Mouse (Mus musculus): Measurements from ENCODE around the gene Smpd4. TPM values are rescaled to one million over a fixed set of nuclear protein-coding genes. Genes with fewer than 3 reads are reported as not detected.

The Smpd4 gene
- polyA plus RNA-seq, 2 experiments from 2014 or later = 10.4 to 18.1 TPM

Other genes starting within 250 kb of the Smpd4 start
- gene Snap29, start 213.4 kb upstream of the Smpd4 start, polyA plus RNA-seq (2017; shearing (Covaris generic)) = 10 to 100 TPM in 1 of 2 experiments, 1 to 10 TPM in 1; 8.3 to 16.7 TPM
- 10 to 100 TPM; 42.5 to 51.8 TPM for gene Pi4ka, start 213.0 kb upstream of the Smpd4 start, polyA plus RNA-seq (2017; shearing (Covaris generic))
- 10 to 100 TPM; 16.6 to 21.2 TPM for gene Crkl, start 167.4 kb upstream of the Smpd4 start, polyA plus RNA-seq (2017; shearing (Covaris generic))
- not detected for gene Aifm3, start 129.7 kb upstream of the Smpd4 start, polyA plus RNA-seq (2017; shearing (Covaris generic))
- 10 to 100 TPM; 41.0 to 47.1 TPM for gene Lztr1, start 110.7 kb upstream of the Smpd4 start, polyA plus RNA-seq (2017; shearing (Covaris generic))
- 10 to 100 TPM; 67.5 to 70.8 TPM for gene Thap7, start 88.2 kb upstream of the Smpd4 start, polyA plus RNA-seq (2017; shearing (Covaris generic))
- not detected for gene Lrrc74b, start 58.1 kb upstream of the Smpd4 start, polyA plus RNA-seq (2017; shearing (Covaris generic))
- gene P2rx6, start 57.5 kb upstream of the Smpd4 start, polyA plus RNA-seq (2017; shearing (Covaris generic)) = not detected
- gene Slc7a4, start 36.1 kb upstream of the Smpd4 start, polyA plus RNA-seq (2017; shearing (Covaris generic)) = under 1 TPM; 0.42 to 0.69 TPM
- under 1 TPM in 1 of 2 experiments, not detected in 1; 0.75 TPM for gene Ccdc74a, start 27.1 kb downstream of the Smpd4 start, polyA plus RNA-seq (2017; shearing (Covaris generic))
- 10 to 100 TPM; 66.5 to 89.2 TPM for gene Med15, start 113.5 kb downstream of the Smpd4 start, polyA plus RNA-seq (2017; shearing (Covaris generic))
- 10 to 100 TPM; 11.8 to 16.3 TPM for gene Klhl22, start 140.3 kb downstream of the Smpd4 start, polyA plus RNA-seq (2017; shearing (Covaris generic))
- gene Scarf2, start 177.9 kb downstream of the Smpd4 start, polyA plus RNA-seq (2017; shearing (Covaris generic)) = not detected
- gene B830017H08Rik, start 213.8 kb downstream of the Smpd4 start, polyA plus RNA-seq (2017; shearing (Covaris generic)) = not detected
- 1 to 10 TPM; 2.7 to 3.3 TPM for gene Car15, start 219.0 kb downstream of the Smpd4 start, polyA plus RNA-seq (2017; shearing (Covaris generic))